Mouse (Mus musculus) cerebellum, adult 9-10 months (tissue): Measurements from ENCODE around the gene Scrn3.
A peak's percentile ranks its signal among the peaks of the same experiment; 100 is the strongest.

Experiments used
- DNase-seq: peaks from one replicate; pipeline ENCODE4 v3.0.0; 2022

The Scrn3 gene

GRCm38 (mm10) chr2:73275261-73276040 is 37.0 kb upstream of the Scrn3 start:
- DNase-seq: peak; percentile 15

GRCm38 (mm10) chr2:73276141-73276571 is 36.2 kb upstream of the Scrn3 start:
- DNase-seq: peak; percentile 16

- no peak for DNase-seq
These were observed 35.2 kb upstream of the Scrn3 start for GRCm38 (mm10) chr2:73277021-73277708.

- DNase-seq: peak; percentile 21
These were observed 34.7 kb upstream of the Scrn3 start for GRCm38 (mm10) chr2:73277709-73278075.

- peak; percentile 82 for DNase-seq
These were observed 34.1 kb upstream of the Scrn3 start for GRCm38 (mm10) chr2:73278131-73278854.

GRCm38 (mm10) chr2:73278869-73279268 is 33.5 kb upstream of the Scrn3 start:
- DNase-seq: peak; percentile 18

- no peak for DNase-seq
These were observed 32.9 kb upstream of the Scrn3 start for GRCm38 (mm10) chr2:73279271-73280038.

GRCm38 (mm10) chr2:73280356-73281047 is 31.9 kb upstream of the Scrn3 start:
- no peak for DNase-seq

- no peak for DNase-seq
These were observed 31.2 kb upstream of the Scrn3 start for GRCm38 (mm10) chr2:73281048-73281661.

GRCm38 (mm10) chr2:73281707-73282106 is 30.7 kb upstream of the Scrn3 start:
- no peak for DNase-seq

- peak; percentile 31 for DNase-seq
These were observed 26.8 kb upstream of the Scrn3 start for GRCm38 (mm10) chr2:73285630-73286029.

GRCm38 (mm10) chr2:73291130-73291529 is 21.3 kb upstream of the Scrn3 start:
- DNase-seq: no peak

GRCm38 (mm10) chr2:73295023-73295422 is 17.4 kb upstream of the Scrn3 start:
- DNase-seq: no peak

- DNase-seq: no peak
These were observed 14.2 kb upstream of the Scrn3 start for GRCm38 (mm10) chr2:73298154-73298553.

GRCm38 (mm10) chr2:73298841-73299240 is 13.6 kb upstream of the Scrn3 start:
- DNase-seq: no peak

- no peak for DNase-seq
These were observed 10.4 kb upstream of the Scrn3 start for GRCm38 (mm10) chr2:73301979-73302378.

- DNase-seq: no peak
These were observed 9.7 kb upstream of the Scrn3 start for GRCm38 (mm10) chr2:73302722-73303121.

GRCm38 (mm10) chr2:73304506-73304905 is 7.9 kb upstream of the Scrn3 start:
- DNase-seq: no peak

GRCm38 (mm10) chr2:73306006-73306405 is 6.4 kb upstream of the Scrn3 start:
- no peak for DNase-seq

GRCm38 (mm10) chr2:73313117-73313501 is 708 bp downstream of the Scrn3 start:
- peak; percentile 72 for DNase-seq

- no peak for DNase-seq
These were observed 1.9 kb downstream of the Scrn3 start for GRCm38 (mm10) chr2:73314311-73314710.

- DNase-seq: no peak
These were observed 5.0 kb downstream of the Scrn3 start for GRCm38 (mm10) chr2:73317426-73317825.
